Mouse (Mus musculus) liver, postnatal 0 days (tissue): ENCODE results near the gene Nectin2.

ENCODE experiments used
- CTCF ChIP-seq: sonication (generic); IDR thresholded peaks from 2 replicates; pipeline ENCODE4 v1.5.1; 2016; ENCODE audit warnings: antibody characterized with exemption, low read depth
- EP300 ChIP-seq: IDR thresholded peaks from 2 replicates; pipeline ENCODE4 v1.6.1; 2016; ENCODE audit warnings: antibody characterized with exemption, low read depth, mild to moderate bottlenecking

GRCm38 (mm10) chr7:19671511-19671910 is 78.8 kb downstream of the Nectin2 start:
- TF ChIP-seq EP300: no peak
- TF ChIP-seq CTCF: no peak
